Mouse (Mus musculus) gonadal fat pad, adult 2 months (tissue): Measurements from ENCODE around the gene Drg2. TPM values are rescaled to one million over a fixed set of nuclear protein-coding genes. Genes with fewer than 3 reads are reported as not detected.

ENCODE experiments used
- DNase-seq: peaks from one replicate; pipeline ENCODE4 v3.0.0-alpha.2; 2012; ENCODE audit warnings: low read depth
- polyA plus RNA-seq: library from polyadenylated mRNA; depleted of rRNA; stranded (reverse); fragments of >200 nt; gene quantifications from 2 replicates; pipeline ENCODE4 v1.2.3, GENCODE M21; 2012; rRNA removed

Drg2 gene
- polyA plus RNA-seq, 1 experiment = 60.5 TPM

DNA sequence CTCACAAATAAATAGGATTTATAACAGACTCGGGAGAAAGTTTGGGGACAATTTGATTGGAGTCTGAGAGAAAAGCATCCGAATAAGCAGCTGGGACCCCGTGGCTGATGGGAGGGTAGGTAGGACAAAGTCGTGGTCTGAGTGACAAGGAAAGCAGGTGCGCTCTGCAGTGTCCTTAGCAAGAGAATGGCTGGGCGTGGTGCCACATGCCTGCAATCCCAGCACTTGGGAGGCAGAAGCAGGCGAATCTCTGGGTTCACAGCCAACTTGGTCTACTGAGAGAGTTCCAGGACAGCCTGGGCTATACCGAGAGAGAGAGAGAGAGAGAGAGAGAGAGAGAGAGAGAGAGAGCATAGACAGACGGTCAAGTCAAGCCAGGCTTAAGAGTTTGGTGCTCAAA is 16.4 kb downstream of the Drg2 start:
- no peak for DNase-seq

DNA sequence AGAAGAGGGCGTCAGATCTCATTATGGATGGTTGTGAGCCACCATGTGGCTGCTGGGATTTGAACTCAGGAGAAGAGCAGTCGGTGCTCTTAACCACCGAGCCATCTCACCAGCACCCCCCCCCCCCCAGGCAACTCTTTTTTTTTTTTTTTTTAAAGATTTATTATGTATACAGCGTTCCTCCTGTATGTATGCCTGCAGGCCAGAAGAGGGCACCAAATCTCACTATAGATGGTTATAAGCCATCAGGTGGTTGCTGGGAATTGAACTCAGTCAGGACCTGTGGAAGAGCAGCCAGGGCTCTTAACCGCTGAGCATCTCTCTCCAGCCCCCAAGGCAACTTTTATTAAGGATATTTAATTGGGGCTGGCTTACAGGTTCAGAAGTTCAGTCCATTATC is 20.1 kb downstream of the Drg2 start:
- DNase-seq = no peak

DNA sequence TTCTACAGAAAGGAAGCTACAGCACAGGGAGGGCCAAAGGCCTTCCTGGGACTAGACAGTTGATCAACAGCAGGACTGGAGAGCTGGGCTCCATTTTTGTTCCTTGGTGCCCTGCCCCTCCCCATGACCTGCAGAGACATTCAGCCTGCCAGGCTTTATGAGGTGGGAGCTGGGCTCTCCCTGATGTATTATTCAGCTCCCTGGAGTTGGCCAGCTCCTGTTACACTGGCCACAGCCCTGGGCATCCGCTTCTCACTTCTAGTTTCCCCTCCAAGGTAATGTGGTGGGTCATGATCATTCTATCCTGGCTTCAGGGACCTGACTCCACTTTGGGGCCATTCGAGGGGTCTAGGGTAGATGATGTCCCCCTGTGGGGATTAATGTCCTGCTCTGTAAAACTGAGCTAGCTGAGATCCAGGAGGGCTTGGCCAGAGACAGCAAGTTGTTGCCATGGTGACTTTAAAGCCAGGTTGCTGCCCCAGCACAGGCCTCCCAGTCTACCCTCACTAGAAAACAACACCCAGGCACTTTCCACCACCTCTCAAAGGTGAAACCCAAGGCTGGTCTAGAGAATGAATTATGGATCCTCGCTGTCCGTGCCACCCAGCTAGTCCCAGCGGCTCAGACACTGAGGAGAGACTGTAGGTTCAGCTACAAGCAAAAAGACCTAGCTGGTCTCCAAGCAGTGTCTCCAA is 21.4 kb downstream of the Drg2 start:
- DNase-seq = no peak

DNA sequence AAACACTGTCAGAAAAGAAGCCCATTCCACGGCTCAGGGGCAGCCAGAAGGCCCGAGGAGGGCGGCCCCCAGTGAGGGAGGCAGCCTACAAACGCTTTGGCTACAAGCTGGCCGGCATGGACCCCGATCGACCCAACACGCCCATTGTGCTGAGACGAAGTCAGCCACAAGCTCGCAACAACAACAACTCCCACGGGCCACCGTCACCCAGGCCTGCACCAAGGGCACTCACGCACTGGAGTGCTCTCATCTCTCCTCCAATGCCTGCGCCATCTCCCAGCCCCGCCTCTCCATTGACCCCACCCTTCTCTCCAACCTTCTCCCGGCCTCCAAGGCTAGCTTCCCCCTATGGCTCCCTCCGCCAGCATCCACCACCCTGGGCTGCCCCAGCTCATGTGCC is 23.7 kb downstream of the Drg2 start:
- no peak for DNase-seq

DNA sequence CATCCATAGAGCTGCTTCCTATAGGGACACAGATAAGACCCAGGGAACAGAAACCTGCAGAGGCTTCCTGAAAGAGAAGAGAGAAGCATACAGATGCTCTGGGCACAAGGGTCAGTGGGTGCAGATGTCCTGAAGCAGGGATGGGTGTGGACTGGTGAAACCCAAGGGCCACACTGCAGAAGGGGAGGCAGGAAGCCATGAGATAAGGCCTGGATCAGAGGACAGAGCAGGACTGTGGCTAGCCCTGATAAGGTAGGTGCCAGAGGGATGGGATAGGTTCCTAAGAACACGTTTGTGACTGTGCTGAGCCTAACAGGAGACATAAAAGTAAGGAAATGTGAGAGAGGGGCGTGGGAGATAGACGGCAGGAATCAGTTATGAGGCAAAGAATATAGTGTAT is 31.9 kb downstream of the Drg2 start:
- no peak for DNase-seq

DNA sequence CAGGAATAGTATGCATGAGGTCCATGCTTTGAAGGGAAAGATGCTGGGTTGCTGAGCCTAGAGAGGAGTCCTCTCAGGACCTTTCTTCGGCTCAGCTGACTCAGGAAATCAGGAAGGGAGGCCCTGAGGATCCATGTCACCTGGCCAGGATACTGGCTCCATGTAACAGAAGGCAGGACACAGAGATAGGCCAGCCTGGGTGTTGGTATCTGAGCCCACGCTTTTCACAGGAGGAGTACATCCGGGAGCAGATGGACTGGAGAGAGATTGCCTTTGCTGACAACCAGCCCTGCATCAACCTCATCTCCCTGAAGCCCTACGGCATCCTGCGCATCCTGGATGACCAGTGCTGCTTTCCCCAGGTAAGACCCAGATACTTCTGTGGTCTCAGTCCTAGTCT is 38.3 kb downstream of the Drg2 start:
- DNase-seq = no peak

DNA sequence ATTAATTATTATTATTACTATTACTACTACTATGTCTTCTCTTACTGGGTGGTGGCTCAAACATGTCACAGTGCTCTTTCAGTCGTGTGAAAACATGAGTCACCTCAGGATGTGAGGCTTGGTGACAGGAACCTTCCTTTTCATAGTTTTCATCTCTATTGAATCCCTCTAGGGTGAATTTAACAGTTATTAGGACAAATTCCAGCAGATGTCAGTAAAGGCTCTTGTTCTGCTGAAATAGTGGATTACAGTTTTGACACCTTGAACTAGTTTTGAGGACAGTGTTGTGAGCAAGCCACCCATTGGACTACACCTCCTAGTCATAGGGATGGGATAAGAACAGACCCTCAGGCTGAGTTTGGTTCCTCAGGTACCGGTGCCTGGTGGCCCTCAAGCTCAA is 41.3 kb downstream of the Drg2 start:
- no peak for DNase-seq

DNA sequence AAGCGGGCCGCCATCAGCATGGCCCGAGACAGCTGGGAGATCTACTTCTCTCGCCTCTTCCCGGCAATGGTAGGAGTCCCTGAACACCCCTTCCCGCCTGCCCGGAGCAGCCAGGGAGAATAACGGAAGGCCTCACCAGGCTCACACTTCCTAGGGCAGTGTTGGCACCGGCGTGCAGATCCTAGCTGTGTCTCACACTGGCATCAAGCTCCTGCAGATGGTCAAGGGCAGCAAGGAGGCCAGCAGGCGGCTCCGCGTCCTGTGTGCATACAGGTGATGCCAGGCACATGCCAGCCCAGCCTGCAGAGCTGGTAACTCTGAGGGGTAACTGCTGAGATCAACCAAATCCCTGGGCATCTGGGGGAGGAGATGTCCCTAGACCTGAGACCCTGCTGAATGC is 52.9 kb downstream of the Drg2 start:
- no peak for DNase-seq

DNA sequence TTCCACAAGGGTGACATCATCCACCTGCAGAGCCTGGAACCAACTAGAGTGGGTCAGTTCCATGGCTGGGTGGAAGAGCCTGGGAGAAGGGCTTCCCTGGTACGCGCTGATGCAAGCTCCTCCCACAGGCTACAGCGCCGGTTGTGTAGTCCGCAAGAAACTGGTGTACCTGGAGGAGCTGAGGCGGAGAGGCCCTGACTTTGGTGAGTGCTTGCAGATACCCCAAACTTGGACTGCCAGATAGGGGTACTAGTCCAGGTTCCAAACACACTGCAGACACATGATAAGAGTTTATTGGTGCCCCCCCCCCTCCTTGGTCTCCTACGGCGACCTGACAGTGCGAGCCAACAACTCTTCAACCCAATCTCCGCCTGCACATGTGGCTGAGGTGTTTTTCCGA is 54.6 kb downstream of the Drg2 start:
- no peak for DNase-seq

DNA sequence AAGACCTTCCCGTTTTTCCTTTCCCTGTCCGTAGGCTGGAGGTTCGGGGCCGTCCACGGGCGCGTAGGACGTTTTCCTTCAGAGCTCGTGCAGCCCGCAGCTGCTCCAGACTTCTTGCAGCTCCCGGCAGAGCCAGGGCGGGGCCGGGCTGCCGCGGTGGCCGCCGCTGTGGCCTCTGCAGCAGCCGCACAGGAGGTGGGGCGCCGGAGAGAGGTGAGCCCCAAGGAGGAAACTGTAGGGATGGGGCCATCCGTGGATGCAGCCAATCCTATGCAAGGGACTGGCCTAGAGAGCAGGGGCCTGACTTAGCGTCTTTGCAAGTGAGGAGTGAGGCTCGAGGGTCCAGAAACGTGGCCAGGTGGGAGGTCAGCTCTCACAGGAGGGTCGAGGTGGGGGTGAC is 55.1 kb downstream of the Drg2 start:
- no peak for DNase-seq

DNA sequence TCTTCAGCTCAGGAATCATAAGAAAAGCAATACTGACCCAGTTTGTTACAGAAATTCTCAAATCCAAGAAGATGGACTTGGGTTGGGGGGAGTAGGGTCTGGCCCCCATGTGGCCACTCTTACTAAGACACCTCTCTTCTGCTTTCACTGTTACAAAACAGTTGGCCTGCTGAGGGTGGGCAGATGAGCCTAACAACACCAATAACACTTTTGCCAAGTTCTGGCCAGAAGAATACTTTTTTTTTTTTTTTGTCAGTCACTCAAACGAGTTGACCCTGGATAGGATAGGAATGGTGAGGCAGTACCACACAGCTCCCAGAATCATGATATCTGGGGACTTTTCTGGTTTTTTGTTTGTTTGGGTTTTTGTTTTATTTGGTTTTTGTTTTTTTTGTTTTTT is 57.5 kb downstream of the Drg2 start:
- DNase-seq = no peak

DNA sequence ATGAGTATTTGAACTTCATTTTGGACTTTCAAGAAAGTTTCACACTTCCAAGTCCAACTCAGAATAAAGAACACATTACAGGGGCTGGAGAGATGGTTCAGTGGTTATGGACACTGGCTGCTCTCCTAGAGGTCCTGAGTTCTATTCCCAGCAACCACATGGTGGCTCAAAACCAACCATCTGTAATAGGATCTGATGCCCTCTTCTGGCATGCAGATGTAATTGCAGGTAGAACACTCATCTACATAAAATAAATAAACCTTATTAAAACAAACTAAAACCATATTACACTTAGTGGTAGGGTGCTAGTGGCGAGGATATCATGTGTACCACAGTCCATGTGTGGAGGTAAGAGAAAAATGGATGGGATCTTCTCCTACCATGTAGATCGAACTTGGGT is 58.1 kb downstream of the Drg2 start:
- no peak for DNase-seq

DNA sequence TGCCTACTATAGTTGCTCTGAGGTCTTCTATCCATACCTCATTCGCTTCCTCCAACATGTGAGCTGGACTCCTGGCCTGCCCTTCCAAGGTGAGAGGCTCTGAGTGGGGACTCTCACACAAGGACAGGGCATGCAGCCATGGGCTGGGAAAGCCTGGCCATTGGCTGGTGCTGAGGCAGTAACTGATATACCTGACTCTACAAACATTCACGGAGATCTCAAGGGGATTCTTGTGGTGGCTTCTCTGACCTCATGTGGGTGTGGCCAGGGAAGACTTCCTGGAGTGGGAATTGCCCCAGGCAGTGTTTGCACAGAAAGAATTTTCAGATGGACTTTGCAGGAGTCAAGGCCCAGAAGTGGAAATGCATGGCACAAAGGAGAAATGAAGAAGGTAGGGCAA is 60.5 kb downstream of the Drg2 start:
- DNase-seq = no peak

DNA sequence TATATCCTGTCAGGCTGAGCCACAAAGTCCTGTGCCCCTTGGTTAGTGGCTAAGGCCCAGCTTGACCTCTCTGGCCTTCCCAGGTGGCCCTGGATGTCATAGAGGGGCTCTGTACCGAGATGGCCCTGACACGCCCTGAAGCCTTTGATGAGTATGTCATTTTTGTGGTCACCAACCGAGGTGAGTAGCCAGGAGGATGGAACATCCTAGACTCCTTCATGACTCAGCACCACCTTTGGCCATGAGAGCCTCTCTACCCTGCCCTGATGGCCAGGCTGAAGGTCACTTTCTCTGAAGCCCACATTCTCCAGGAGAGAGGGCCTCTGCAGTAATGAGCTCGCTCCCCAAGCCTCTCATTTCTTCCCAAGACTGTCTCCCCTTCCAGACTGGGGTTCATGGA is 63.9 kb downstream of the Drg2 start:
- no peak for DNase-seq

Other genes starting within 250 kb of the Drg2 start
- gene Srebf1, start 232.0 kb upstream of the Drg2 start, polyA plus RNA-seq = 393 and 402 TPM in 2 replicates
- 75.5 and 78.9 TPM in 2 replicates for gene Tom1l2, start 101.7 kb upstream of the Drg2 start, polyA plus RNA-seq
- 4.5 and 5.0 TPM in 2 replicates for gene Drc3, start 101.3 kb upstream of the Drg2 start, polyA plus RNA-seq
- 26.0 and 30.3 TPM in 2 replicates for gene Gid4, start 37.4 kb upstream of the Drg2 start, polyA plus RNA-seq
- gene Atpaf2, start 36.1 kb upstream of the Drg2 start, polyA plus RNA-seq = 47.3 and 58.7 TPM in 2 replicates
- gene Myo15, start 14.7 kb downstream of the Drg2 start, polyA plus RNA-seq = 0.35 and 0.38 TPM in 2 replicates
- gene Alkbh5, start 81.8 kb downstream of the Drg2 start, polyA plus RNA-seq = 31.3 and 34.8 TPM in 2 replicates
- gene Llgl1, start 245.1 kb downstream of the Drg2 start, polyA plus RNA-seq = 50.6 and 56.5 TPM in 2 replicates